Mouse (Mus musculus): Measurements from ENCODE around the gene Slc6a19. TPM values are rescaled to one million over a fixed set of nuclear protein-coding genes. Genes with fewer than 3 reads are reported as not detected.

The Slc6a19 gene
- polyA plus RNA-seq, 1 experiment from 2014 or later: 10.4 TPM

DNA sequence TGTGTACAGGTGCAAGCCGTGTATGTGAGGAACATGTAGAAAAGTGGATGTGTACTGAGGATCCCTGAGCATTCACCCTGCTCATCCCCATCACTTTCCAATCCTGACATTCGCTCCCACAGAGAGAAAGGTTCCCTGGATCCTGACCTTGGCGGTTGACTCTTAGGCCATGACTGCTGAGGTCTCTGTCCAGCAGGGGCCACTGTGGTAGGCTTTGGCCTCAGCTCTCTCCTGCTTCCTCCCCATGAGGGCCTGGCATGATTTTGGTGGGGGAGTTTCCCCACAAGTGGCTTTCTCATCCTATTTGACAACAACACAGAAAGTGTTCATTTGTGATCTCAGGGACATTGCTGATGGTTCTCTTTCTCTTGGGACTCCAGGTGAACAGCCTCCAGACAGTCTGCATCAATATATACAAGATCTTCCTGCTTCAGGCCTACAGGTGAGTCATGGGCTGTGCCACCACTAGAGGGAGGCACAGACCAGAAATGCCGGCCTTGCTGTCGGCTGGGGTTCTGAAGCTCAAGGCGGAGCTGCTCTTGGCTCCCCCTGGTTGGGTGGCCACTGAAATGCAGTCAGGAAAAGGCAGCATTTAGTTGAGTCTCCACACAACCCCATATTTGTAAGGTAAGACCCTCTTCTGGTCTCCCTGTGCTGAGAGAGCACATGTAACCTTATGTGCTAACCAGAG lies 58.1 kb downstream of the Slc6a19 start:
- no peak overlapping the region for H3K27ac ChIP-seq
- 0 out of 2 replicates have a peak, but pooled peaks cover 3% of the 10 kb centered on the region for H3K36me3 ChIP-seq
- 35% methylated on average over 6 of the region's 6 CpGs for WGBS
- no peaks in the 10 kb centered on the region for H3K9me3 ChIP-seq
- no peak overlapping the region for H3K4me2 ChIP-seq (replicated peaks)
- no peaks in the 10 kb centered on the region for H3K4me1 ChIP-seq (replicated peaks)
- no peaks in the 10 kb centered on the region for H3K27me3 ChIP-seq (replicated peaks)
- no peak overlapping the region for H3K9ac ChIP-seq
- H3K4me3 ChIP-seq (replicated peaks): no peak overlapping the region
- ATAC-seq: peak; percentile 84

GRCm38 (mm10) chr13:73641296-73641695 lies 63.4 kb downstream of the Slc6a19 start:
- H3K4me3 ChIP-seq (replicated peaks): no peak overlapping the region
- H3K4me2 ChIP-seq (replicated peaks): no peak overlapping the region
- no peak overlapping the region for H3K27ac ChIP-seq

GRCm38 (mm10) chr13:73637826-73638225 lies 66.8 kb downstream of the Slc6a19 start:
- WGBS: 61% methylated on average over 5 of the region's 6 CpGs
- ATAC-seq: no peak
- Histone ChIP-seq H3K9ac (no peak overlapping the region), H3K27ac (no peak overlapping the region), H3K36me3 (peaks cover 9% of the 10 kb centered on the region; the same call in 1 of the 2 replicates), H3K4me3 (replicated peaks) (no peak overlapping the region), H3K9me3 (no peaks in the 10 kb centered on the region), H3K27me3 (replicated peaks) (no peaks in the 10 kb centered on the region), H3K4me2 (replicated peaks) (no peak overlapping the region), H3K4me1 (replicated peaks) (no peaks in the 10 kb centered on the region)

More at GRCm38 (mm10) chr13:73641296-73641695, 63.4 kb downstream of the Slc6a19 start:
- Histone ChIP-seq H3K9ac (no peak overlapping the region), H3K36me3 (no peaks in the 10 kb centered on the region), H3K27me3 (replicated peaks) (no peaks in the 10 kb centered on the region), H3K9me3 (no peaks in the 10 kb centered on the region), H3K4me1 (replicated peaks) (no peaks in the 10 kb centered on the region)
- no peak for ATAC-seq
- WGBS: 82% methylated on average over 4 of the region's 4 CpGs

DNA sequence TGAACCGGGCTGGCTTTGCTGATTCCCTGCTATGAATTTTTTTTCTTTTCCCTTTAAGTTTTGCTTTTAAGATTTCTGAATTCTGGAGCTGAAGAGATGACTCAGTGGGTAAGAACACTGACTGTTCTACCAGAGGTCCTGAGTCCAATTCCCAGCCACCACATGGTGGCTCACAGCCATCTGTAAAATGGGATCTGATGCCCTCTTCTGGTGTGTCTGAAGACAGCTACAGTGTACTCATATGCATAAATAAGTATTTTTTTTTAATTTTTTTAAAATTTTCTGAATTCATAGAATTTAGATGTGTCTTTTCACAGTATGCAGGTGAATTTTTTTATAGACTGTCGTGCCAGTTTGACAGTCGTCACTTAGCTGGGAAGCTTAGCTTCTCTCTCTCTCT lies 72.8 kb downstream of the Slc6a19 start:
- Histone ChIP-seq H3K27ac (no peak overlapping the region), H3K4me3 (replicated peaks) (no peak overlapping the region), H3K9ac (no peak overlapping the region), H3K27me3 (replicated peaks) (no peaks in the 10 kb centered on the region), H3K36me3 (peaks cover 9% of the 10 kb centered on the region; the same call in 1 of the 2 replicates), H3K4me1 (replicated peaks) (peaks cover 8% of the 10 kb centered on the region), H3K4me2 (replicated peaks) (no peak overlapping the region), H3K9me3 (no peaks in the 10 kb centered on the region)
- WGBS: 92% methylated on average over 3 of the region's 3 CpGs
- no peak for ATAC-seq

Other genes starting within 250 kb of the Slc6a19 start
- gene Lpcat1, start 237.7 kb downstream of the Slc6a19 start, polyA plus RNA-seq (2015; fragmentation: Nextera tagmentation; extraction: Ambion mirVana): 19.8 and 22.5 TPM in 2 replicates
- 0.34 and 0.41 TPM in 2 replicates for gene Slc6a3, start 168.1 kb downstream of the Slc6a19 start, polyA plus RNA-seq (2015; fragmentation: Nextera tagmentation; extraction: Ambion mirVana)
- 137 and 164 TPM in 2 replicates for gene Clptm1l, start 100.9 kb downstream of the Slc6a19 start, polyA plus RNA-seq (2015; fragmentation: Nextera tagmentation; extraction: Ambion mirVana)
- 5.1 and 5.7 TPM in 2 replicates for gene Tert, start 78.0 kb downstream of the Slc6a19 start, polyA plus RNA-seq (2015; fragmentation: Nextera tagmentation; extraction: Ambion mirVana)
- gene Slc6a18, start 26.8 kb downstream of the Slc6a19 start, polyA plus RNA-seq (2015; fragmentation: Nextera tagmentation; extraction: Ambion mirVana): not detected in 2 replicates
- 25.3 and 27.4 TPM in 2 replicates for gene Slc12a7, start 28.2 kb upstream of the Slc6a19 start, polyA plus RNA-seq (2015; fragmentation: Nextera tagmentation; extraction: Ambion mirVana)
- gene Nkd2, start 142.8 kb upstream of the Slc6a19 start, polyA plus RNA-seq (2015; fragmentation: Nextera tagmentation; extraction: Ambion mirVana): 3.8 and 4.1 TPM in 2 replicates
- 36.8 and 41.3 TPM in 2 replicates for gene Trip13, start 232.9 kb upstream of the Slc6a19 start, polyA plus RNA-seq (2015; fragmentation: Nextera tagmentation; extraction: Ambion mirVana)
- 34.7 and 37.6 TPM in 2 replicates for gene Brd9, start 232.9 kb upstream of the Slc6a19 start, polyA plus RNA-seq (2015; fragmentation: Nextera tagmentation; extraction: Ambion mirVana)